Mouse (Mus musculus): ENCODE measurements around the gene Pfkm.

Pfkm gene

GRCm38 (mm10) chr15:98139763-98140162 lies 47.4 kb downstream of the Pfkm start:
- in situ Hi-C loops (cut with MboI): no loop called here

GRCm38 (mm10) chr15:98140809-98141208 lies 48.4 kb downstream of the Pfkm start:
- in situ Hi-C loops (cut with MboI): no loop called here

DNA sequence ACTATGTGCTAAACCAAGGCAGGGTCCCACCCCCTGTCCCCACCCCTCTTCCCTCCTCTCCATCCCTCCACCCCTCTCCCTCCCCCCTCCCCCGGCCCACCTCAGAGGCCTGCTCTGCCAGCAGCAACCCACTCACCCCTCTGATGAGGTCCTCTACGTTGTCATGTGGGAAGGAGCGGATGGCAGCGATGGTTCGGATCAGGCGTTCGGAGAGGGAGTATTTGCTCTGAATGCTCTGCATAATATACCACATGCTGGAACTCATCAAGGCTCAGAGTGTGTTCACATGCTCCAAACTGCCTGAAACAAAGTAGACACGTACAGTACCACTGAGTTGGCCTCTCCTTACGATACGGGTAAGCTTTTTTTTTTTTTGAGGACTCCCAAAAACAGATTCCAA lies 50.1 kb downstream of the Pfkm start:
- in situ Hi-C loops (cut with MboI): no loop called here

- in situ Hi-C loops (cut with MboI): no loop called here
Observed at GRCm38 (mm10) chr15:98144861-98145507, 52.6 kb downstream of the Pfkm start.

DNA sequence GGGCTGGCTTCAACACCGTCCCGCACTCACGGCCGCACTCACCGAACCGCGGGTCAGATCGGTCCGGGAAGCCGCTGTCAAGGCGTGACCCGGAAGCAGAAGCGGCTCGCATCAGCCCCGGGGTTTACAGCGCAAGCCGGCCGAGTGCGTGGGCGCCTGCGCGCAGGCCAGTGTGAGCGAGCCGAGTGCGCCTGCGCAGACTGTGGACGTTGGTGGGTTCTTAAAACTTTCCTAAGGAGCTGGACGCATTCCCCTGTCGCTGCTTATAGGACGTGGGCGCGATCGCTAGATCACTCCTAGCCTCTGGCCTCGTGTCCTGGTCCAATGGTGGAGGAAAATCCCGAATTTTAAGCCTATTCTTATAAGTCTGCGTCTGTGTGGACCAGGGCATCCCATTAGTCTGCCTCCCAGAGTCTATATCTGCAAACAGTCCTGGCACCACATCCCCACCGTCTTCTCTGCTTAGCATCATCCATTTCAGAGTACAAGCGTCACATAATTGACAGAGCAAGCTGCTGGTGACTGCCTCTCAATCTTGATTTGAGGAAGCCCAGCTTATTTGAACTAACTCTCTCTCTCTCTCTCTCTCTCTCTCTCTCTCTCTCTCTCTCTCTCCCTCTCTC lies 53.3 kb downstream of the Pfkm start:
- in situ Hi-C loops (cut with MboI): no loop called here

DNA sequence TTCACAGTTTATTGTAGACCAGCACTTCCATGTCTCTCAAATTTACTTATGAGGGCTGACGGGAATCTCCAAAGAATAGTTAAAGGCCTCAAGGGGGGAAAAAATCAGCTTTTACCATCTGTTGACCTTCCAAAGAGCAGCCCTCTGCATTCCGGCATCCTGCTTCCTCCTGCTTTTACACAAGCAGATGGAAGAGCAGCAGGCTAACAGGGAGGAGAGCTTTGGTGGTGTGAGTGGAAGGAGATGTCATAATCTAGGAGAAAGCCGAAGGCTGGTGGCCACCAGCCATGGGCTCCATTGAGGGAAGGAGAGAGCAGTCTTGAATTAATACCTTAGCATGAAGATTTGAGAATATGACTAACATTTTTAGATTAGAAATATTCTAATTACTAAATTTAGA lies 56.0 kb downstream of the Pfkm start:
- in situ Hi-C loops (cut with MboI): no loop called here

- in situ Hi-C loops (cut with MboI): no loop called here
Observed at GRCm38 (mm10) chr15:98149166-98149602, 56.8 kb downstream of the Pfkm start.

DNA sequence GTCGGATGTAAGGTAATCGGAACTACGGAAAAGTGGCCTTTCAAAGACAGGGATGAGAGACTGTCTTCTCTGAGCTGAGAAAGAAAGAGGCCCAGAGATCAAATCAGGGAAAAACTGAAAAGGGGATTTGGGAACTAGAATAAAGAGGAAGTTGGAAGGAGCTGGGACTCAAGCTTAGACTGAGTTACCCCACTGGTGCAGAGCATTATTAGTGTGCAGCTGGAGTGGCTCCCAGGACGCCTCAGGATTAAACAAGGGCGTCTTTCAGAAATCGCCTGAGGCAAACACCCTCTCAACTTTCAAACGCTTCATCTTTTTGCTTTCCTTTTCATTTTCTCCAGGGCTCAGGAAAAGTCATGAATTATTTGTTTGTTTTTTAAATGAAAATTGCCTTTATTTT lies 60.5 kb downstream of the Pfkm start:
- in situ Hi-C loops (cut with MboI): loop anchor here (5.0 kb wide), 1 partner anchor 61 kb away; the partner anchor contains the start of genes Pfkm and Senp1

GRCm38 (mm10) chr15:98153625-98154024 lies 61.2 kb downstream of the Pfkm start:
- in situ Hi-C loops (cut with MboI): loop anchor here (5.0 kb wide), 1 partner anchor 61 kb away; the partner anchor contains the start of genes Pfkm and Senp1

- in situ Hi-C loops (cut with MboI): loop anchor here (5.0 kb wide), 1 partner anchor 62 kb away; the partner anchor contains the start of genes Pfkm and Senp1
Observed at GRCm38 (mm10) chr15:98154146-98154545, 61.8 kb downstream of the Pfkm start.

- in situ Hi-C loops (cut with MboI): loop anchor here (5.0 kb wide), 1 partner anchor 62 kb away; the partner anchor contains the start of genes Pfkm and Senp1
Observed at GRCm38 (mm10) chr15:98154631-98155030, 62.2 kb downstream of the Pfkm start.

DNA sequence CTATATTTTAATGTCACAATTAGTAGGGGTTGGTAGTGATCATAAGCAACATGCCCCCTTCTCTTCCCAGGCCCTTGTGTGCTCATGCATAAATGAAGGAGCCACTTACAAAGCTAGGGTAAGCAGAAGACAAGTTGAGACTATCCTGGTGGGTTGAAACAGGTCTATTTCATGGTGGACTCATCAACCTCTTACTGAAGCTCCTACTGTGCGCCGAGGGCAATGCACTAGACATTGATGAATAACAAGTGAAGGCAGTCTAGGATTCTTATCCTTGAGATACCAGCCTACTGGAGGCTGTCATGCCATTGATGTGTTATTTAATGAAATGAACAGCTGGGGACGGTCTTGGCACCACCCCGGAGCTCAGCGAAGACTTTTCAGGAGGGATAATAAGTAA lies 62.9 kb downstream of the Pfkm start:
- in situ Hi-C loops (cut with MboI): no loop called here

DNA sequence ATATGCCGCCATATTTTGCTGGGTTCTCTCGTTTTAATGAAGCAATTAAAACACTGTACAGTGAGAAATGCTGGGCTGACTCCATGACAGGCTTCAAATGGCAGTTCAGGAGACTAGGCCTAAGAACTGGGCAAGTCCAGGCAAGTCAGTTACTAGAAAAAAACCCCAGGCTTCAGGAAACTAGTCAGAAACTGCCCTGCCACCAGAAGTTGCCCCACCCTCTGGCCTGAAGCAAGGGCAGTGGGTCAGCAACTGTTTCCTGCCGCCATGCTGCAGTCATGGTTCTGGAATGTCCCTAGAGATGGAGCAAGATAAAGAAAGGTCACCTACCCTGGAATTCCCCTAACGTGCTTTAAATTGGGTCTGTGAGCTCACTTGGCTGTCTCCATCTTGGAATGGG lies 63.6 kb downstream of the Pfkm start:
- in situ Hi-C loops (cut with MboI): no loop called here

- in situ Hi-C loops (cut with MboI): no loop called here
Observed at GRCm38 (mm10) chr15:98157253-98157652, 64.9 kb downstream of the Pfkm start.

DNA sequence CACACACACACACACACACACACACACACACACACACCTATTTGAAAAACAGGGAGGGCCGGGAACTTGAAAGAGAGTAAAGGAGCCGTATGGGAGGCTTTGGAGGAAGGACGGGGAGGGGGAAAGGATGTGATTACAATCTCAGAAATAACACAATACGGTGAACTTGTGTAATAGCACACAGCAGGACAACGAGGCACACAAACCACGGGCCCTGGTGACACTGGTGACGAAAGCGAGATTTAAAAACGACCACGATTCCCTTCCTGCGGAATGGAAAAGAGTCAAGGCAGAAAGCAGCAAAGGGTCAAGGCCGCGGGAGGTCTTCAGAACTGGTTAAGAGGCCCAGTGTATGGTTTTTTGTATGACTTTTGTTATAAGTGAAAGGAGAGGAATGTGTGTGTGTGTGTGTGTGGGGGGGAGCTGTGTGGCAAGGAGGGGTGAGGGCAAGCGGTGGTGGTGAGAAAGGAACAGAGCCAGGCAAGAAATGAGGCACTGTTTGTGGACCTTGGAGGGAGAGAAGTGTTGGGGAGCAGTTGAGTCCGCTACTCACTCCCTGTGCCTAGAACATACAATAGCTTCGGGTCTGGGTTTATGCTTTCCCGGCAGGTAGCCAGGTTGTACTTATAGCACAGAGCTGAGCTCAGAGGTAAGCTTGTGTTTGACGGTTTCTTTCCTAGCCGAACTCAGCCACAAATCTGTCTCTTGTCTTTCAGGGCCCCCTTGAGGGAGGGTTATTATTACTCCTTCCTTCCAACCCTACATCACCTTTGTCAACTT lies 68.8 kb downstream of the Pfkm start:
- in situ Hi-C loops (cut with MboI): no loop called here

DNA sequence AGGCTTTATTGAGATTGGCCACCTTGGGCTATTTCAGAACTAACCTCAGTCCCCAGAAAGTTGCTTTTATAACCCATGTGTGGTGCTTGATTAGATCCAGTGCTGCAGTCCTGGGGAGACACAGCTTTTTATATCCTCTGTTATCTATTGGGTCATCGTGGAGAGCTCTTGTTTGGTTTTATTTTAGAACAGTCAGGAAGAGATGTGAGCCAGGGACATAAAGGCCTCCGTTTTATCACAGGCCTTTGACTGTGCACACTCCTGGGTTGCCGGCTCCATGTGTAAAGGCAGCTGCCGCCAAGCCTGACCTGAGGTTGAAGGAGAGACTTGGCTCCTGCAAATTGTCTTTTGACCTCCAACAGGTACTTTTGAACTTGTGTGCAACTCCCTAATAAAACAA lies 70.2 kb downstream of the Pfkm start:
- in situ Hi-C loops (cut with MboI): no loop called here

GRCm38 (mm10) chr15:98165525-98165924 lies 73.1 kb downstream of the Pfkm start, which contains the start of gene Asb8:
Asb8 (minus strand) TSS chr15:98165625.
- in situ Hi-C loops (cut with MboI): no loop called here

GRCm38 (mm10) chr15:98166963-98167644 lies 74.7 kb downstream of the Pfkm start, which contains the start of gene Ccdc184:
Ccdc184 (plus strand) TSS chr15:98167158.
- in situ Hi-C loops (cut with MboI): no loop called here

- in situ Hi-C loops (cut with MboI): no loop called here
Observed at GRCm38 (mm10) chr15:98167645-98168621, 75.5 kb downstream of the Pfkm start.

GRCm38 (mm10) chr15:98168622-98169004 lies 76.2 kb downstream of the Pfkm start:
- in situ Hi-C loops (cut with MboI): no loop called here

DNA sequence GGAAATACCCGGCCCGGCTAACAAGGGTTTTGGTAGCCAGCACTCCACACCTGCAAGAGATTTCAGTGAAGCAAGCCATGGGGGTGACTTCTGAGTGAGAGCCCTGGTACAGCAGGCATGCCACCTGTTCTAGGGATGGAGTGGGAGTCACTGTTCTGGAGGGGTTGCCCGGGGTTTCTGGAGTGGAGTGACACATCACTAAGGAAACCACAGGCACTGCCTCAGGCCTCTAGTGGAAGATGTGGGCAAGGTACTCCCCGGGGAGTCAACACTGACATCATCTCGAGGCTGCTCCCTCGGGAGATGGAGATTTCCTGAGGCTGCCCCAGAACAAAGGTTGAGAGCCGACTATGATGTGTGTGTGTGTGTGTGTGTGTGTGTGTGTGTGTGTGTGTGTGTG lies 78.0 kb downstream of the Pfkm start:
- in situ Hi-C loops (cut with MboI): no loop called here

Data from mature B cell (primary cell).